Mouse (Mus musculus) G1E (cell line): ENCODE measurements at regions not wholly inside any gene's neighbourhood (a gene's known extent, or its start where the extent isn't known, plus 50 kb on each side); places are given as distances from the start of the nearest gene placed in this dataset.

ENCODE experiments used
- ATAC-seq: 2 replicates; pipeline ENCODE4 v1.8.0; 2016; ENCODE audit warnings: mild to moderate bottlenecking; ENCODE audit not compliant: insufficient number of reproducible peaks, poor library complexity, low FRiP score, severe bottlenecking; ENCODE audit errors: extremely low read depth
- DNase-seq: peaks from one replicate; pipeline ENCODE4 v3.0.0; 2012; ENCODE audit warnings: low spot score
- H3K27me3 ChIP-seq: 2 replicates; pipeline ENCODE4 v1.6.1; 2012; ENCODE audit warnings: mild to moderate bottlenecking, low read length, inconsistent platforms; ENCODE audit not compliant: insufficient read depth
- H3K36me3 ChIP-seq: replicated peaks from 2 replicates; pipeline ENCODE3; 2012; ENCODE audit warnings: mild to moderate bottlenecking, inconsistent platforms
- H3K4me1 ChIP-seq: 2 replicates; pipeline ENCODE4 v1.6.1; 2012; ENCODE audit warnings: low read depth, low read length, inconsistent platforms, mixed read lengths; ENCODE audit not compliant: insufficient read depth
- H3K4me3 ChIP-seq: 2 replicates; pipeline ENCODE4 v1.5.1; 2012; ENCODE audit warnings: low read depth, mild to moderate bottlenecking, inconsistent platforms, low read length, moderate library complexity, mixed read lengths
- H3K9me3 ChIP-seq: replicated peaks from 2 replicates; pipeline ENCODE4 v1.6.1; 2012; ENCODE audit warnings: inconsistent platforms
- CTCF ChIP-seq: IDR thresholded peaks from 2 replicates; pipeline ENCODE4 v1.5.1; 2012; ENCODE audit warnings: low read depth, low read length, inconsistent platforms, mixed read lengths
- GATA1 ChIP-seq: IDR thresholded peaks from 2 replicates; pipeline ENCODE4 v1.6.1; 2012; ENCODE audit warnings: borderline replicate concordance, low read length, inconsistent platforms, mixed read lengths
- GATA2 ChIP-seq: IDR thresholded peaks from 2 replicates; pipeline ENCODE4 v1.6.1; 2012; ENCODE audit warnings: low read depth, low read length, inconsistent platforms, borderline replicate concordance
- POLR2AphosphoS5 ChIP-seq: IDR thresholded peaks from 2 replicates; pipeline ENCODE4 v1.6.1; 2012; ENCODE audit warnings: low read depth, low read length, inconsistent platforms; ENCODE audit not compliant: insufficient replicate concordance
- TAL1 ChIP-seq: conservative IDR thresholded peaks from 2 replicates; pipeline ENCODE4 v1.6.1; 2012; ENCODE audit warnings: low read depth, low read length, inconsistent platforms, mixed read lengths

DNA sequence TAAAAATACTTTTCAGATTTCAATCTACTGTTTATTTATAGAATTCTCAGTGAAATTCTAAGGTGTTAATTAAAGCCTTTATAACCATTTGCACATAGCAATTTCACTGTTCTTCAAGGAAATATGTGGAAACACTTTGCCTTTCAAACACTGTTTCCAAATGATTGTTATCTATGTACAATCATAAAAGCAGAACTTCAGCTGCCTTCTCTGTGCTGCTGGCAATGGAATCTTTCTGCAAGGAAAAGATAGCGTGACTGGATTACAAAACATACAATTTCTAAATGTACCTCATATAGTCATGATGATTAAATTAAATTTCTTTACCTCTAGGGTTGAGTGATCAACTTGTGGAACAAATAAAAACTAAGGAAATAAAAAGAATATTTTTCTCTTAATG, 326.2 kb downstream of the Kctd12 start:
- TF ChIP-seq POLR2AphosphoS5: no peak
- no peak for TF ChIP-seq TAL1
- TF ChIP-seq GATA2: no peak
- TF ChIP-seq CTCF: no peak
- TF ChIP-seq GATA1: no peak
- no peak overlapping the region for H3K4me3 ChIP-seq
- ATAC-seq: no peak
- no peaks in the 10 kb centered on the region for H3K27me3 ChIP-seq
- no peak for DNase-seq
- peaks cover 29% of the 10 kb centered on the region for H3K9me3 ChIP-seq
- no peaks in the 10 kb centered on the region for H3K4me1 ChIP-seq
- H3K36me3 ChIP-seq: no peaks in the 10 kb centered on the region

DNA sequence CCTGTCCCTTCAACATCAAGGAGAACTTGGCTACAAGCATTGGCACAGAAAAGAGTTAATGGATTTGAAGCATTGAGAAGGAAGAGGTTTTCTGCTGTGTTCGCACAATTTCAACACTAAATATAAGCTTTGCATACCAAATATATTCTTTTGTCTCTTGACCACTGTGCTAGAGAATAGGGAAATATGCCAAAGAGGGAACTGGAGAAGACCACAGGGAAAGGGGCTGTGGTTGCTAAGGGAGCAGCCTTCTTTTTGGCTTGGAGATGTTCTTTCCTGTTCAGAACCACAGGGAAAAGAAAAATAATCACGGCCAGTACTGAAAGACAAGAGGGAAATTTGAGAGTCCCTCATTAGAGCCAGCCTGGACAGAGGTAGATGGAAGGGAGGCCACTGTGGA, 352.8 kb downstream of the Kctd12 start:
- TF ChIP-seq GATA1 (no peak), CTCF (no peak), TAL1 (no peak), GATA2 (no peak), POLR2AphosphoS5 (no peak)
- no peak for DNase-seq
- ATAC-seq: no peak

DNA sequence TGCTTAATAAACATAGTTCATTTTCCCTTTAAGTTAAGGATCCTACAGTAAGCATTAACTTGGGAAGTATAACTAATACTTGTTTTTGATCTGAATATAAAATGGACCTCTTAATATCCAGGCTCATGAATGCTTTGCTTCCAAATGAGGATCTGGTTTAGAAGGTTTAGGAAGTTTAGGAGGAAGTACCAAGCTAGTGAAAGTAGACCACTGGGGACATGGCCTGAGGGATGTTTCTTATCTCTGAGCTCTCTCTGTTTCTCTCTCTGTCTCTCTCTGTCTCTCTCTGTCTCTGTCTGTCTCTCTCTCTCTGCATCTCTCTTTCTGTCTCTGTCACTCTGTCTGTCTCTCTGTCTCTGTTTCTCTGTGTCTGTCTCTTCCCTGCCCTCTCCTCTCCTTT, 360.9 kb downstream of the Kctd12 start:
- ATAC-seq: no peak
- Histone ChIP-seq H3K36me3 (no peaks in the 10 kb centered on the region), H3K27me3 (no peaks in the 10 kb centered on the region), H3K4me3 (no peak overlapping the region), H3K4me1 (no peaks in the 10 kb centered on the region), H3K9me3 (peaks cover 16% of the 10 kb centered on the region)
- TF ChIP-seq GATA1: no peak
- TF ChIP-seq CTCF: no peak
- TF ChIP-seq GATA2: no peak
- no peak for TF ChIP-seq TAL1
- no peak for TF ChIP-seq POLR2AphosphoS5
- DNase-seq: no peak

More for the DNA sequence above, 352.8 kb downstream of the Kctd12 start:
- Histone ChIP-seq H3K4me3 (no peak overlapping the region), H3K9me3 (peaks cover 10% of the 10 kb centered on the region; the same call in 1 of the 2 replicates), H3K4me1 (no peaks in the 10 kb centered on the region), H3K27me3 (no peaks in the 10 kb centered on the region), H3K36me3 (no peaks in the 10 kb centered on the region)

DNA sequence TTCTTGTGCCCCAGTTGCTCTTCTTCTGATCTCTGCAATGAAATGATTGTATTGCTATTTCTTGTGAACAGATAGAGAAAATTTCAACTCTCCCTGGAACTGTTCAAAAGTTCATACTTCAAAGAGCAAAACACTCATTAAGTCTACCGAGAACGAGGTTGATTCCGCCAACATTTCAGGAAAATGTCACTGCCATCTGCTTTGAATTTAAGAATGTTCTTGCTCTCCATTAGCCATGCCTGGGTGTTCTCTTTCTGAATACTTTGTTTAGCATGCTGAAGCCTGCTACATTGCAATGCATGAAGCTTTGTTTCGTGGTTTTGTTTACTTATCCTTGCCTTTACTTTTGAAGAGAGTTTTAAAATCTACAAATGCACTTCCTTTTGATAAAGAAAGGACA, 363.4 kb downstream of the Kctd12 start:
- H3K9me3 ChIP-seq: peaks cover 19% of the 10 kb centered on the region

DNA sequence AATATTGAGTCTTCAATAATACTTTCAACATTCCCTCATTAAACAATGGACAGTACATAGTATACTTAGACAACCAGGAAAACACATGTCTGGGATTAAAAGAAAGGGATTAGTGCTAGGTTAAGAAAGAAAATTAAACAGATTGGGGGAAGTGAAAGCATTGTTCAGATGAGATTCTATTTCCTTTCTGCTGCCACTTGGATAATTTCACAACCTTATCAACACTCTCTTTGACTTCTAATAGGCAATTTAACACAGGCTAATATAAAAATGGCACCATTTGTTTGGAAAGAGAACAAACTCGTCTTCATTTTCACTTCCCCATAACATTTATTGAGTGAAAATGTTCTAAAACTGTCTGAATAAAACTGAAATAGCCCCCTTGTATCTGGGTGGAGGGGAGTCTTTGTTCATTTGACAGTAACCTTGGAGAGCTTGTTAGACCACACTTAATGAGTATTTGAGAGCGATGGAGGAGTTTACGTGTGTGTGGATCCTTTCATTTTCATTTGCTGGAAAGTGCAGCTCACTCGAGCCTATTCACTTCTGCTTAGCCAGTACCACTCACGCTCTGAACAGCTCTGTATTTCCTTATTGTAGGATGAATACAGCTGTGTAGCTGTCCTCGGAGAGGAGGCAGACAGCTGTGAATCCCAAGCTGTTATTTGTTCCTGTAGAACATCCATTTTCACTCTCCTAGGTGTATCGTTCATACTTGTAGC, 366.7 kb downstream of the Kctd12 start:
- ATAC-seq (no peak), DNase-seq (no peak)
- TF ChIP-seq POLR2AphosphoS5 (no peak), TAL1 (no peak), GATA2 (no peak), CTCF (no peak), GATA1 (no peak)
- no peaks in the 10 kb centered on the region for H3K36me3 ChIP-seq
- H3K9me3 ChIP-seq: peaks cover 19% of the 10 kb centered on the region
- H3K27me3 ChIP-seq: no peaks in the 10 kb centered on the region
- H3K4me1 ChIP-seq: no peaks in the 10 kb centered on the region
- no peak overlapping the region for H3K4me3 ChIP-seq

More for the DNA sequence above, 363.4 kb downstream of the Kctd12 start:
- TF ChIP-seq TAL1: no peak
- TF ChIP-seq POLR2AphosphoS5: no peak
- TF ChIP-seq CTCF: no peak
- TF ChIP-seq GATA2: no peak
- no peak for TF ChIP-seq GATA1
- Histone ChIP-seq H3K4me3 (no peak overlapping the region), H3K36me3 (no peaks in the 10 kb centered on the region), H3K4me1 (no peaks in the 10 kb centered on the region), H3K27me3 (no peaks in the 10 kb centered on the region)
- no peak for DNase-seq
- ATAC-seq: no peak

DNA sequence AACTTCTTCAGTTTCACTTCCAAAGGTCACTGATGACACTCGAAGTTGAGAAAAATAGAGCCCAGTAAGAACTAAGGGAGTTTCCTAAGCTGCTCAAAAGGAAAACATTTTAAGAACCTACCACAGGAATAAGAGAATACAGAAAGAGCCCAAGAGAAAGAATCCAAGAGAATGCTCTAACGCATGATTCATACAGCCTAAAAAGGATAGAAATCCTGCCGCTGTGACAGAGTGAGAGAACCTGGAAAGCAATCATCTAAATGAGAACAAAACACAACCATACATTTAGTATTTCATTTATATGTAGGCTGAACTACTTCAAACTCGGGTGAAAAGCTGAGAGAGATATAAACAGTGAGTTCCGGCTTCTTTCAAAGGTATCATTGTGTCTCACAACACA, 376.4 kb downstream of the Kctd12 start:
- no peak for TF ChIP-seq POLR2AphosphoS5
- no peak for TF ChIP-seq CTCF
- no peak for TF ChIP-seq GATA2
- no peak for TF ChIP-seq GATA1
- TF ChIP-seq TAL1: no peak
- no peak for ATAC-seq
- Histone ChIP-seq H3K36me3 (no peaks in the 10 kb centered on the region), H3K9me3 (peaks cover 14% of the 10 kb centered on the region), H3K27me3 (no peaks in the 10 kb centered on the region), H3K4me3 (no peak overlapping the region), H3K4me1 (no peaks in the 10 kb centered on the region)
- no peak for DNase-seq
